Mouse (Mus musculus) embryo, embryonic 9.5 days (tissue): ENCODE measurements around the gene Eci2.
"Not testable (repeated sequence)": the region's sequence is repeated elsewhere in the genome, so short reads cannot be mapped to it uniquely, and the experiment has no call there.

ENCODE experiments used
- DNase-seq: peaks from one replicate; pipeline ENCODE4 v3.0.0-alpha.2; 2017; ENCODE audit errors: extremely low spot score

Eci2 gene

DNA sequence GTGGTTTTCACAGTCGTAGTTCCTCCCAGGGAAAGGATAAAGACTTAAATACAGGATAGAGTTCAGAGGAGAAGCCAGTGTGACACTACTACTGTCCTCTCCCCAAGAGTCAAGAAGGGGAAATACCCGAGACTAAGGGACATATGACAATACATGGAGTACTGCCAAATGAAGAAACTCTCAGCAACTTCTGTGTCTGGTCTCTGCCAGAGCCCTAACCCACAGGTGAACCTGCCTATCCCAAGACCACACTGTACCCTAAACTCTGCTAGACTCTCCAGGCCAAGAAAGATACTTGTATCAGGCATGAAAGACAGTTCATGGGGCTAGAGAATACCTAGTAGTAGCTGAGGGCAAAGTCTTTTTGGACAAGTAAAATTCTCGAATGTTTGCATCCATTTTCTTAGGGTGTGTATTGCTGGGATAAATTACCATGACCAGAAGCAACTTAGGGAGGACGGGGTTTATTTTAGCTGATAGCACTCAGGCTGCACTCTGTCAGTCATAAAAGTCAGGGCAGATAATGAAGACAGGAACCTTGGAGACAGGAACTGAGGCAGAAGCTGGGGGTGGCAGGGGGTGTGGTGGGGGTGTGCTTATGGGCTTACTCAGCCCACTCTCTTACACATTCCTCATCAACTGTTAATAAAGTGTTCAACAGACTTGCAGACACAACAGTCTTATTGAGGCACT lies 35.2 kb downstream of the Eci2 start:
- DNase-seq = no peak

DNA sequence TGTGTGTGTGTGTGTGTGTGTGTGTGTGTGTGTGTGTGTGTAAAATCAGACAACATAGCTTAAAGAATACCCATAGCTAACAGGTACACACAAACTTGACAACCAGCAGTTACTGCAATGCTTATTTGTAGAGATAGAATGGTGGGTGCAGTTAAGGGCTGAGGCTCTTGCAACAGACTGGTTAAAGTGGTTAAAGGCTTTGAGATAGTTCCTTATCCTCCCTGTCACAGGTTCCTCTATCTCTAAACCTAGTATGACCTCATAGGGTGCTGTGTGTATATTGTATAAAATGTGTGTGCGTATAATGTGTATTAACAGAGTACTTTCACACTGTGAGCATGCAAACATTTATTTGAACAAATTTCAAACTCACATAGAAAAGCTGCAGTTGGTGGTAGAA lies 43.4 kb downstream of the Eci2 start:
- DNase-seq = not testable (repeated sequence)

DNA sequence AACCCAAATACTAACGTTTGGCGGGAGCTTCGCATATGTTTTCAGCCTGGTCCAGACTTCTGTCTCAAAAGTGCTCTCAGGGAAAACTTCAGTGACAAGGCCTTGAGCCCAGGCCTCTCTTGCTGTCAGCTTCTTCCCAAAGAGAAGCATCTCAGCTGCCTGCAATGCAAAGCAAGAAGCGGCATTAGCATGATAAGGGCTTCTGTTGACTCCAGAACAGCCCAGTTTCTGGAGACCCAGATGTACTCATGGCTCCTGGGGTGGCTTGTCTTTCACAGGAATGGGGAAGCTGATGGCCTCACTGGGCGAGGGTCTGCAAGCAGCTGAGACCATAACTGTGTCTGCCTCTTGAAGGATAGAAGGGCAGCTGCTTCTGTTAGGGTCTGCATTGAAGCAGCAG lies 48.3 kb downstream of the Eci2 start:
- DNase-seq = not testable (repeated sequence)

DNA sequence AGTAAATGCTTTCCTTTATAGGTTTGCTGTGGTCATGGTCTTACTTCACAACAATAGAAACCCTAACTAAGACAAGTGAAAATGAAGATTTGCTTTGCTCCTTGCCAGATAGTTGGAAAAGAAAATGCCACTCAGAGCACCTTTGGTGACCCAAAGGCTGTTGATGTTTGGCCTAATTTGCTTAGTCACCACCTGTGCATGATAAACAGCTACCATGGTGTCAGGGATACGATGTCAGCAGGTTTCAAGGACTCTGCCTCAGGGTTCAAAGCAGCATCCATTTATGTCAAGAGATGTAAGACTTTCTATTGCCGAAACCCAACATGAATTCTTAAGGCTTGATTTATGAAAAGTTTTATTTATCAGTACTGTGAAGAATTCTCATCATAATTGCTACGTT lies 49.5 kb downstream of the Eci2 start:
- DNase-seq = no peak

DNA sequence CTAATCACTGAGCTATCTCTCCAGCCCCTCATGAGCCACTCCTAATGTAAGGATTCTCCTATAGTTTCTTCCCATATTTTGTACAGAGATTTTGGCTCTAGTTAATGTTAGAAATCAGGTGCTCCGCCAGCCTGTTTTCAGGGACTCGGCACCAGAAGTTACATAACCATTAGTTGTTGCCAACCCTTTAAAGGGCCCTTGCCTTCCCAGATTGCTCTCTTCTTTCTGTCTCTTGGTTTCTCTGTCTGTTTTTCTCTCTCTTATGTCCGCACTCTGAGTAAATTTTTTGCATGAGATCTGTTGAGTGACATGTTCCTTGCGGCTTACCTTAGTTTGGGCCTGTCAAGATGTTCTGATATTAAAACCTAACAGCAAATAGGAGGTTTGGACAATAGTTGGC lies 50.8 kb downstream of the Eci2 start:
- no peak for DNase-seq

DNA sequence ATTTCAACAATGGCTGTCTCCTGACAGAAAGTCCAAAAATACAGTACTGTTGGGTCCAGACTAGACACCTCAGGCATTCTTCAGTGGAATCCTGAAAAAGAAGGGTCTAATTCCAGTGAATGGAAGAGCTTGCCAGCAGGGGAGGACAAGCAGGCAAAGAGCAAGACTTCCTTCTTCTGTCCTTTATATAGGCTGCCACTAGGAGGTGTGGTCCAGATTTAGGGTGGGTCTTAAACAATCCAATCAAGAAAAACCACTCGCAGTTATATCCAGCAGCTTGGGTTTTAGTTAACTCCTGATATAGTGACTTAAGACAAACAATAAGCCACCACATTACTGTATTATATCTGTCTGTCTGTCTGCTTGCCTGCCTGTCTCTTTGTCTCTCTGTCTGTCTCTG lies 53.1 kb downstream of the Eci2 start:
- no peak for DNase-seq

DNA sequence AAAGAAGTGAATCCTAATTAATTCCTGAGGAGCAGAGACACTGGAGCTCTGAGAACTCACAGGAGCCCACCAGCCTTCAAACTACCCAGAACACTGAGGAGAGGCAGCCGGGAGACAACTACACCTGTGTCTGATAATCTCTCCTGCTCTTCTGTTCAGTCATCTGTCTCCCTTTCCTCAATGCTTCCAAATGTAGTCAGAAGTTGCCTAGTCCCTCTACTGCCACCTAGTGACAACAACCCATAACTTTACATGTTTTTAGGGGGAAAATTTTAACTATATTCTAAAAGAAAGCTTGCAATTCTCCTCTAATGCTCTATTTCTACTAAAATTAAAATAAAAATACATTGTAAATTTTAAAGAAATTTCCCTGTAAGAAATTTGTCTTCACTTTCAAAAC lies 53.7 kb downstream of the Eci2 start:
- DNase-seq = peak; percentile 27

DNA sequence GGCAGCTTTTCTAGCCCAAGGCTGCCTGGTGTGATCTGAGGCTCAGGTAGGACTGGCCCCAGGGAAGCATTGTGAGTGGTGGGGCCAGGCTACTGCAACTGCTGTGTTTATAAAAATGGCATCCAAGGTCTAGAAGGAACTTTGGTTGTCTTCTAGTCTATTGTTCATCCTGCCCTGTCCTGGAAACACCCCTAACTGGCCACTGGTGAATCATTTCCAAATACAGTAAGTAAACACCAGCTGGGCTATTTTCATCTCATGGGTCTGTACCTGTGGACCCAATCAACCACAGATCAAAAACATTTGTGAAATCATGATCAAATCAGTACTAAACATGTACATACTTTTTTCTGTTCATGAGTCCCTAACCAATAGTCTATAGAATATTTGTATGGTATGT lies 54.4 kb downstream of the Eci2 start:
- DNase-seq = not testable (repeated sequence)

DNA sequence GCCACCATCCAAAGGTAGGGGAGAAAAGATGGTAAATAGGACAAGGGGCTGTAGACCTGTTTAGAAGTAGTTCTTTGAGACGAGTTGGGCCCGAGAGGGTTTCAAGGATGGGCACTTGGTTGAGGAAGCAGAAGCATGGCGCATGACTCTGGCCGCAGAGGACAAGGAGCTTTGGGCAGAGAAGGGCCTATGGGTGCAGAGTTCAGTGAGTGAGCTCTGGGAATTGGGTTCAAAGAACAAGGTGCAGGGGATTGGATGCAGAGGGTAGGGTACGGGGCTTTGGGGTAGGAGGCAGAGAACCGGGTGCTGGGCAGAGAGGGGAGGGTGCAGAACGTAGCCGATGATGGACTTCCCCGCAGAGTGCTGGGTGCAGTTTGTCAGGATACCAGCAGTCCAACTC lies 61.2 kb downstream of the Eci2 start:
- DNase-seq = not testable (repeated sequence)

DNA sequence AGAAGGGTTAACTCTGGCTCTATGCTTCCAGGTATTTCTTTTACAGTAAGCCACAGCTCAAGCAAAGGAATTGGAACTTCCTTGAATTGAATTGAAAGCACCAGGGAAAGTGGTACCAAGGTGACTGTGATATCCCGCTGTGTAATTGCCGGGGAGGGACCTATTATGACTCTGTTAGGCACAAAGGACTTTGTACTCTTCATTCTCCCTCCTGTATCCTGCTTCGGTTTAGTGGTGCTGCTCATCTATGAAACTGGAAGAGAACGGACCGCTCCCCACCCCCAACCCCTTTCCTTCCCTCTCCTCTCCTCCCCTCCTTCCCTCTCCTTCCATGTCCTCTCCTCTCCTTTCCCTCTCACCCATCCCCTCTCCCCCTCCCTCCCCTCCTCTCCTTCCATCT lies 62.0 kb downstream of the Eci2 start:
- DNase-seq = no peak

DNA sequence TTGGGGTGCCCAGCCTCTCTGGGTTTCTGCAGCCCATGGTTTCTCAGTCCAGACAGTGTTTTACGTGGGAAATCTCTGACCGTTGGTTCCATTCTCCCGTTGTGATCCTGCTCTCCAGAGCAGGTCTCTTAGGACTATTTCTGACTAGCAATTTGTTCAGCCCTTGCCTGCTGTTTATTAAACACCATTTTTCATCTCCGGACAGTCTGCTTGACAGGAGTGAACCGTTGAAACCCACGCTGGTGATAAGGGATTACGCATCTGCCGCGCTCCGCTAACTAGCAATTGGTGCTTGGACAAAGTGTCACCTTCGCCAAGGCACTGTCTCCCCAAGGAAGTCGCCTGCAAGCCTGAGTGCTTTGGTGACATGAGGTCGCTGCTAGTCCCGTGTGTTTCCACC lies 62.5 kb downstream of the Eci2 start:
- DNase-seq = peak; percentile 6

DNA sequence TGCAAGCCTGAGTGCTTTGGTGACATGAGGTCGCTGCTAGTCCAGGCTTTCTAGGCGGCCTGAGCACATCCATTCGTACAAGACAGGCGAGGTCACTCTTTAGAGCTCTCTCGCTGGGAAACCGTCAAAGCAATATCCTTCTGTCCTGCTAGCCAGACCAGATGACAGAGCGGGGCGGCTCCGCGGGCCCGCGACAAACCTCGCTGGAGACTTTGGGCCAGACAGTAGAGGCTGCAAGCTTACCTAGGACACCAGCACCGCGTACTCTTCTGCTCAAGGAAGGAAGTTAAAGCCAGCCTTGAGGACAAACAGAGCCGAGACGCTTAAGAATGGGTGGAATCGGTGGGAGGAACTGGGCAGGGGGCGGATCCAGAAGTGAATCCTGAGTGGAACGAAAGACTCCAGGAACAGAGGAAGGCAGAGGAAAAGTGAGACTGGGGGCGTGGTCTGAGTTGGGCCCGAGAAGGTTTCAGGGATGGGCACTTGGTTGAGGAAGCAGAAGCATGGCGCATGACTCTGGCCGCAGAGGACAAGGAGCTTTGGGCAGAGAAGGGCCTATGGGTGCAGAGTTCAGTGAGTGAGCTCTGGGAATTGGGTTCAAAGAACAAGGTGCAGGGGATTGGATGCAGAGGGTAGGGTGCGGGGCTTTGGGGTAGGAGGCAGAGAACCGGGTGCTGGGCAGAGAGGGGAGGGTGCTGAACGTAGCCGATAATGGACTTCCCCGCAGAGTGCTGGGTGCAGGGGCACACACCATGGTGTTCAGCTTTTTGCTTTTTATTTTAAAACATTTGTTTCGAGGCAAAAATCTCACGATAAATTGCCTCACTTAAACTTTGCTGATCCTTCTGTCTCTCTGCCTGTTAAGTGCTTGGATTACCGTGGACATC lies 63.1 kb downstream of the Eci2 start, which contains the start of gene Eci3:
Eci3 (minus strand) TSS at position 300 of the 887 bp plus-strand sequence.
- peak; percentile 61 for DNase-seq

DNA sequence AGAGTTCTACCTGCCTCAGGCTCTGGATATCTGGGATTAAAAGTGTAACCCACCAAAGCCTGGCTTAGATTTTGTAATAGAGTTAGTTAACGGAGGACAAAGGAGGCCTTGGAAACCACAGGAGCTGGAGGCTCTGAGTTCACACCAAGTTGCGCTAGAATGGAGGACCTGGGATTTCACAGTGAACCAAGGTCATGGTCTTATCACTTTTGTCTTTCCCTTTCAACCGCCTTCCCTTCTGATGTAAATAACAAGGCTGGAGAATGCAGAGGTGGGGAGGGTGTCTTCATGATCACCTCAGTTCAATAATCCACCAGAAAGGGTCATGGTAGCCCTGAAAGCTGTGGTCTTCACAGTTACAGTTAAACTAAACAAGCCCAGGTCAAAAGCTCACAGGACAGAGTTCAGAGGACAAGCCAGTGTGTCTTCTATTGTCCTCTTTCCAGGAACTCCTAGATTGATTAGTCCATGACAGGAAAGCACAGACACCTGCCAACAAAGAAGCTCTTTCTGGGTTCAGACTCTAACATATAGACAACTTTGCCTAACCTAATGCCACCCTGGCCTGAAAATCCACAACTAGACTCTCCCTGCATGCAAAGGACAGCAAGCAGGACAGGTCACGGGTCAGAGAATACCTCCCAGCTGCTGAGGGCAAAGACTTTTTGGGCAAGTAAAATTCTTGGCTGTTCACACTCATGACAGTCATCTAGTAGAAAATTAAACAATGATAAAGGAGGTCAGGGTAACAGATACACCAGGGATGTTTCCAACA lies 65.7 kb downstream of the Eci2 start:
- no peak for DNase-seq

DNA sequence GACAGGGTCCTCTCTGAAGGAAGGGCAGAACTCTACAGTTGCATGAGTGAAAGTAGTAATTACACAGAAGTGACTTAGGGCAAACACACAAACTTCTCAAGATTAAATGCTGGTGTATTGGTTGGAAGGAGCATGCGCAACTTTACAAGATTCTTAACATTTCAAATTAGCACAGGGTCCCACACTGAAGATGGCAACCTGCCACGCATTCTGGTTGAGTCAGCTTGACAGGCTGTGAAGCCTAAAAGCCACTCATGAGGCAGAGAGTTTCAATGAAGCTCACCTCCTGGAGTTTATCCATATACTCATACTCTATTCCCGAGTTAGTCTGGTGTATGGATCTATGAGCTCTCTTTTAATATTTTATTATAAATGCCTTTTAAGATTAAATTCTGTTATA lies 68.7 kb downstream of the Eci2 start:
- not testable (repeated sequence) for DNase-seq

DNA sequence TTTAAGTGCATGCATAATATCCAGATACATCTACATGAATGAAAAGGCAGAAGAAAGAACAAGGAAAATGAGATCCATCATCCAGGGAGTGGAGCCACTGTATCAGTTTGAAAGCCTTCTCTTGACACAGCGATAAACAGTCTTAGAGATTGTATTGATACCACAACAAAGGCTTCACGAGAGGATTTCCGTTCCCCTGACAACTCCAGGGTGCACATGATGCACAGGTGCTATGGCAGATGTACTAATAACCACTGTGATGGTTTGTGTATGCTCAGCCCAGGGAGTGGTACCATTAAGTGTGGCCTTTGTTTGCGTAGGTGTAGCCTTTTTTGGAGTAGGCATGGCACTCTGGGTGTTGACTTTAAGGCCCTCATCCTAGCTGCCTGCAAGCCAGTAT lies 70.0 kb downstream of the Eci2 start:
- no peak for DNase-seq

DNA sequence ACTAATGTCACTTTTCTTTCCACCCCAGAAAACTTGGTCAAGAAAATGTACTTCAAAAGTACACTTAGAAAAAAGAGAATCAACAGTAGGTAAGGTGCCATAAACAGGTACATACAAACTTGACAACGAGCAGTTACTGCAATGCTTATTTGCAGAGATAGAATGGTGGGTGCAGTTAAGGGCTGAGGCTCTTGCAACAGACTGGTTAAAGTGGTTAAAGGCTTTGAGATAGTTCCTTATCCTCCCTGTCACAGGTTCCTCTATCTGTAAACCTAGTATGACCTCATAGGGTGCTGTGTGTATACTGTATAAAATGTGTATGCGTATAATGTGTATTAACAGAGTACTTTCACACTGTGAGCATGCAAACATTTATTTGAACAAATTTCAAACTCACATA lies 75.5 kb downstream of the Eci2 start:
- not testable (repeated sequence) for DNase-seq

DNA sequence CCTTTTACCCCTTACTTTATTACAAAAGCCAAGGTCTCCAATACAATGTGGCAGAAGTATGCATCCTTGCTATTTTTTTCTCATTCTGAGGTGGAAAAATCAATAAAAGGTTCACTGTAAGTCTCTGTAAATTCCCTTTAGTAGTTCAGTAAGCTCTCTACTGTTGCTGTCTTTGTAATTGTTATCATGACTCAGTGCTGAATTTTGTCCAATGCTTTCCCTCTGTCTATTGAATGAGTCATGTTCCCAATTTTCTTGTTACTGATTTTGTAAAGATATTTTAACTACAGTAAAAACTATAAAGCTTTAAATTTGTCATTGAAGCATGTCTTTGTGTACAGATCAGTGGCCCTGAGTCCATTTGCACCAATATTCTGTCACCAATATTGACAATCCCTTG lies 84.5 kb downstream of the Eci2 start:
- DNase-seq = no peak

DNA sequence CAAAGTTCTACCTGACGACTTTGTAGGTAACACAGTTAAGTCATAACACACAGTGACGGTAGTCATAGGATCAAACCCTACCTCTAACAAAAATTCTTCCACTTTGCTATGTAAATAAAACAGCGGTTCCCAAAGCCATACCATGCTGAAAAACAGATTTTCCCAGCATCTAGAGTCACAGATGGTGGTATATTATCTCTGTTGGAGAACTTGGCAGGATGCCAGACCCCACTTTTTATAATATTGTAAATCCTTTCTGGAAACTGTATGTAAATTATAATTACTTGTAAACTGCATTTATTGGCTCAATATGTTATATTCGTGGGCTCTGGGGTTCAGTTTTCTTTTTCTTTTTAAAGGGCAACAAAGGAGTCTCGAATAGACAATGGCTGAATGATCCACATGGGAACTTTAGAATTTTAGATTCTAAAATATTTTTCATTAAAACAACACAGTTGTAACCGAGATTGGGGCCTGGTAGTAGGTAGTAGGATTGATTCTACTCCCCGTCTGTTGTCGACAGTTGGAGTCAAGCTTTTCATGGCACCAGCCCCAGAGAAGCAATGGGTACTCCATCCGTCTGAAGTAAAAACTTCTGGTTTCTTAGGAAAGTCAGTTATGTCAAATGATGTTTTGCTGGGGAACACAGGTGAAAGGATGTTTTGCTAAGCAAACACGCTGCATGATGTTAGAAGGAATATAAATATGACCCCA lies 91.8 kb downstream of the Eci2 start:
- DNase-seq = no peak
